Mouse (Mus musculus): Measurements from ENCODE around the gene Got1.

- TF ChIP-seq CTCF (IDR thresholded peaks at IDR 0.05; ENCODE audit: low read depth) (no peak), EP300 (optimal IDR thresholded peaks at IDR 0.05) (no peak)
Observed at GRCm38 (mm10) chr19:43535372-43535771, 11.0 kb upstream of the Got1 start.

All from stomach, postnatal 0 days (tissue).